Comparison of ENCODE assay signal across 17 mouse cellular contexts in genomic region chr8:83323056-83323455, GRCm38 (mm10). TPM values are rescaled to one million over a fixed set of nuclear protein-coding genes. Genes with fewer than 3 reads are reported as not detected.
A peak's percentile ranks its signal among the peaks of the same experiment; 100 is the strongest.
DNase-seq lines count a peak whose midpoint lies in the region; ATAC-seq and TF ChIP-seq lines count a peak whose summit lies in the region.
"Had no signal": no experiment of that assay in that cellular context is flagged by ENCODE, and none has a peak within 500 bp of the region (broad histone marks: within the 10 kb centered on the region; RNA-seq: fewer than 3 reads in every experiment).

No protein-coding gene starts in this region.

- H3K9ac ChIP-seq in intestine, postnatal 0 days (ENCODE audit: low read depth, low read length), result no peak overlapping the region
- no peak overlapping the region for H3K9ac ChIP-seq in intestine, embryonic 16.5 days (ENCODE audit: low read depth, low read length)
- H3K9ac ChIP-seq in liver, embryonic 13.5 days, result no peak overlapping the region; the same call in 1 of the 2 replicates

- no peak overlapping the region for H3K4me2 ChIP-seq in intestine, postnatal 0 days (replicated peaks; ENCODE audit: low read depth)
- no peak overlapping the region for H3K4me2 ChIP-seq in intestine, embryonic 16.5 days (ENCODE audit: low read depth, low read length)
- H3K4me2 ChIP-seq in liver, embryonic 13.5 days, result no peak overlapping the region

- H3K27ac ChIP-seq in intestine, postnatal 0 days (ENCODE audit: low read depth, low read length), result no peak overlapping the region
- no peak overlapping the region for H3K27ac ChIP-seq in intestine, embryonic 16.5 days (ENCODE audit: low read length)
- H3K27ac ChIP-seq in liver, embryonic 13.5 days, result no peak overlapping the region
- no peak overlapping the region for H3K27ac ChIP-seq in midbrain, embryonic 10.5 days (replicated peaks)

- H3K4me3 ChIP-seq in intestine, postnatal 0 days (ENCODE audit: low read depth, low read length), result no peak overlapping the region
- no peak overlapping the region for H3K4me3 ChIP-seq in intestine, embryonic 16.5 days (ENCODE audit: low read length)
- H3K4me3 ChIP-seq in E14TG2a.4 (replicated peaks; ENCODE audit: low read length), result no peak overlapping the region
- H3K4me3 ChIP-seq in liver, embryonic 13.5 days (replicated peaks), result no peak overlapping the region
- H3K4me3 ChIP-seq in midbrain, embryonic 10.5 days, result no peak overlapping the region

- peaks cover 35% of the 10 kb centered on the region for H3K36me3 ChIP-seq in intestine, postnatal 0 days (ENCODE audit: control insufficient read depth, insufficient read depth)
- peaks cover 4% of the 10 kb centered on the region; the same call in 1 of the 2 replicates for H3K36me3 ChIP-seq in intestine, embryonic 16.5 days (ENCODE audit: control insufficient read depth, insufficient read depth, low read length)
- peaks cover 10% of the 10 kb centered on the region for H3K36me3 ChIP-seq in E14TG2a.4 (ENCODE audit: insufficient read depth, low read length)
- peaks cover 38% of the 10 kb centered on the region for H3K36me3 ChIP-seq in liver, embryonic 13.5 days
- H3K36me3 ChIP-seq in midbrain, embryonic 10.5 days, result peaks cover 64% of the 10 kb centered on the region

- H3K9me3 ChIP-seq in intestine, postnatal 0 days (ENCODE audit: control insufficient read depth), result no peaks in the 10 kb centered on the region
- H3K9me3 ChIP-seq in intestine, embryonic 16.5 days (ENCODE audit: control insufficient read depth, low read length), result no peaks in the 10 kb centered on the region
- H3K9me3 ChIP-seq in E14TG2a.4 (ENCODE audit: low read length), result no peaks in the 10 kb centered on the region
- H3K9me3 ChIP-seq in liver, embryonic 13.5 days (replicated peaks), result no peaks in the 10 kb centered on the region
- no peaks in the 10 kb centered on the region for H3K9me3 ChIP-seq in midbrain, embryonic 10.5 days (replicated peaks)

- H3K27me3 ChIP-seq in intestine, postnatal 0 days (replicated peaks; ENCODE audit: control insufficient read depth, insufficient read depth, low read length), result no peaks in the 10 kb centered on the region
- H3K27me3 ChIP-seq in intestine, embryonic 16.5 days (replicated peaks; ENCODE audit: control insufficient read depth, insufficient read depth, low read length), result no peaks in the 10 kb centered on the region
- H3K27me3 ChIP-seq in E14TG2a.4 (ENCODE audit: insufficient read depth, low read length), result no peaks in the 10 kb centered on the region
- H3K27me3 ChIP-seq in liver, embryonic 13.5 days, result no peaks in the 10 kb centered on the region
- no peaks in the 10 kb centered on the region for H3K27me3 ChIP-seq in midbrain, embryonic 10.5 days (ENCODE audit: low read depth, poor library complexity, severe bottlenecking)

- WGBS in intestine, postnatal 0 days, result 91% methylated on average over 2 of the region's 2 CpGs
- WGBS in intestine, embryonic 16.5 days, result 84% methylated on average over 2 of the region's 2 CpGs
- 24% methylated on average over 2 of the region's 2 CpGs for WGBS in liver, embryonic 13.5 days (ENCODE audit: insufficient replicate concordance)
- 88% methylated on average over 2 of the region's 2 CpGs for WGBS in midbrain, embryonic 10.5 days

- TF ChIP-seq CTCF in intestine, postnatal 0 days (IDR thresholded peaks at IDR 0.05; ENCODE audit: low read depth), result peak; percentile 52
- peak; percentile 91 for TF ChIP-seq CTCF in E14TG2a.4 (conservative IDR thresholded peaks at IDR 0.05; ENCODE audit: low read length)

- no peaks in the 10 kb centered on the region for H3K4me1 ChIP-seq in intestine, postnatal 0 days (replicated peaks; ENCODE audit: control insufficient read depth, insufficient read depth, low read length)
- no peaks in the 10 kb centered on the region for H3K4me1 ChIP-seq in intestine, embryonic 16.5 days (ENCODE audit: control insufficient read depth, insufficient read depth, low read length)
- peaks cover 33% of the 10 kb centered on the region for H3K4me1 ChIP-seq in E14TG2a.4 (replicated peaks; ENCODE audit: low read depth, low read length)
- peaks cover 14% of the 10 kb centered on the region; the same call in 1 of the 2 replicates for H3K4me1 ChIP-seq in liver, embryonic 13.5 days (replicated peaks)
- H3K4me1 ChIP-seq in midbrain, embryonic 10.5 days, result peaks cover 5% of the 10 kb centered on the region; the same call in 1 of the 2 replicates

- no peak for ATAC-seq in intestine, postnatal 0 days
- no peak for ATAC-seq in intestine, embryonic 16.5 days
- ATAC-seq in liver, embryonic 13.5 days (ENCODE audit: low read depth), result peak; percentile 81
- ATAC-seq: activated CD4-positive, CD25-positive, alpha-beta regulatory T cell, adult 4 months; forebrain, embryonic 16.5 days had no signal

- DNase-seq in ZHBTc4 (ENCODE audit: low read depth, low spot score), result peak; percentile 54
- DNase-seq in liver, embryonic 13.5 days, result peak; percentile 24
- no peak for DNase-seq in midbrain, embryonic 10.5 days (ENCODE audit: low spot score)
- DNase-seq in layer of hippocampus, postnatal 36 days, result no peak
- no peak for DNase-seq in heart, adult 11 months
- DNase-seq: heart, adult 18-20 months; kidney, postnatal 10 days; spleen, adult 18-20 months had no signal

RNA-seq across cellular contexts. Expression of gene Elmod2, which starts 9.2 kb away (rescaled TPM):
- 5.6 and 6.3 TPM in 2 replicates for polyA plus RNA-seq in intestine, postnatal 0 days (2015; fragmentation: Nextera tagmentation; extraction: Ambion mirVana)
- 10.0 and 11.6 TPM in 2 replicates for polyA plus RNA-seq in intestine, embryonic 16.5 days (2015; fragmentation: Nextera tagmentation; extraction: Ambion mirVana)
- 5.5 and 8.3 TPM in 2 replicates for polyA plus RNA-seq in liver, embryonic 13.5 days (2015; fragmentation: Nextera tagmentation; extraction: Ambion mirVana)
- 20.2 and 22.6 TPM in 2 replicates for polyA plus RNA-seq in midbrain, embryonic 10.5 days (2016; fragmentation: Nextera tagmentation; extraction: Ambion mirVana)
- 10 to 100 TPM; 14.6 to 15.6 TPM for total RNA-seq in layer of hippocampus, postnatal 36 days (2021)

RNA-seq across cellular contexts. Expression of gene Mgat4d, which starts 25.2 kb away (rescaled TPM):
- polyA plus RNA-seq in intestine, postnatal 0 days (2015; fragmentation: Nextera tagmentation; extraction: Ambion mirVana), result not detected in 2 replicates
- polyA plus RNA-seq in intestine, embryonic 16.5 days (2015; fragmentation: Nextera tagmentation; extraction: Ambion mirVana), result not detected in 2 replicates
- polyA plus RNA-seq in liver, embryonic 13.5 days (2015; fragmentation: Nextera tagmentation; extraction: Ambion mirVana), result not detected in 2 replicates
- not detected in 2 replicates for polyA plus RNA-seq in midbrain, embryonic 10.5 days (2016; fragmentation: Nextera tagmentation; extraction: Ambion mirVana)
- total RNA-seq in layer of hippocampus, postnatal 36 days (2021), result not detected
- total RNA-seq: heart, adult 18-20 months; left cerebral cortex, postnatal 10 days had no signal
- polyA plus RNA-seq: activated CD4-positive, CD25-positive, alpha-beta regulatory T cell, adult 4 months; embryonic facial prominence, embryonic 11.5 days; forebrain, embryonic 16.5 days; hindbrain, embryonic 11.5 days; lung, embryonic 16.5 days had no signal

RNA-seq across cellular contexts. Expression of gene Ucp1, which starts 32.9 kb away (rescaled TPM):
- polyA plus RNA-seq in intestine, postnatal 0 days (2015; fragmentation: Nextera tagmentation; extraction: Ambion mirVana), result not detected in 2 replicates
- not detected in 2 replicates for polyA plus RNA-seq in intestine, embryonic 16.5 days (2015; fragmentation: Nextera tagmentation; extraction: Ambion mirVana)
- polyA plus RNA-seq in liver, embryonic 13.5 days (2015; fragmentation: Nextera tagmentation; extraction: Ambion mirVana), result not detected in 2 replicates
- polyA plus RNA-seq in midbrain, embryonic 10.5 days (2016; fragmentation: Nextera tagmentation; extraction: Ambion mirVana), result 0.16 TPM in 1 of 2 replicates, not detected in the other
- total RNA-seq in layer of hippocampus, postnatal 36 days (2021), result not detected
- total RNA-seq: left cerebral cortex, postnatal 10 days had no signal
- polyA plus RNA-seq: activated CD4-positive, CD25-positive, alpha-beta regulatory T cell, adult 4 months; embryonic facial prominence, embryonic 11.5 days; forebrain, embryonic 16.5 days; hindbrain, embryonic 11.5 days; lung, embryonic 16.5 days had no signal

Comparison
In these comparisons a context has a peak if more than half of its experiments do, and no peak if none do; other contexts are left out.
1. DNase-seq: peak in ZHBTc4 (single experiment) and liver, embryonic 13.5 days (single experiment); none in midbrain, embryonic 10.5 days (single experiment), layer of hippocampus, postnatal 36 days (0 of 2) and heart, adult 11 months (single experiment).